Mouse (Mus musculus) gastrocnemius, postnatal 25 days (tissue): ENCODE measurements around the gene Dpp6. TPM values are rescaled to one million over a fixed set of nuclear protein-coding genes. Genes with fewer than 3 reads are reported as not detected.

ENCODE experiments used
- DNase-seq: peaks from one replicate; pipeline ENCODE4 v3.0.0; 2022
- total RNA-seq, 2 experiments: library from RNA; stranded (reverse); gene quantifications; 1 replicate in 1 of 2; 2 replicates in 1 of 2; pipeline ENCODE4 v1.2.3; 2021

Dpp6 gene
- total RNA-seq, 2 experiments from 2014 or later = 0.41 to 0.54 TPM

- no peak for DNase-seq
These were observed 386.1 kb downstream of the Dpp6 start for GRCm38 (mm10) chr5:27203131-27203530.

- no peak for DNase-seq
These were observed 387.7 kb downstream of the Dpp6 start for GRCm38 (mm10) chr5:27204721-27205120.

- DNase-seq = no peak
These were observed 388.8 kb downstream of the Dpp6 start for GRCm38 (mm10) chr5:27205754-27206153.

- no peak for DNase-seq
These were observed 389.2 kb downstream of the Dpp6 start for GRCm38 (mm10) chr5:27206213-27206612.

GRCm38 (mm10) chr5:27220116-27220515 lies 403.1 kb downstream of the Dpp6 start:
- no peak for DNase-seq

GRCm38 (mm10) chr5:27242078-27242477 lies 425.1 kb downstream of the Dpp6 start:
- DNase-seq = no peak

GRCm38 (mm10) chr5:27243226-27243625 lies 426.2 kb downstream of the Dpp6 start:
- no peak for DNase-seq

- no peak for DNase-seq
These were observed 430.8 kb downstream of the Dpp6 start for GRCm38 (mm10) chr5:27247793-27248192.

GRCm38 (mm10) chr5:27248685-27249084 lies 431.7 kb downstream of the Dpp6 start:
- DNase-seq = no peak

- DNase-seq = no peak
These were observed 432.9 kb downstream of the Dpp6 start for GRCm38 (mm10) chr5:27249951-27250350.

- DNase-seq = no peak
These were observed 433.9 kb downstream of the Dpp6 start for GRCm38 (mm10) chr5:27250906-27251305.

GRCm38 (mm10) chr5:27251361-27251760 lies 434.4 kb downstream of the Dpp6 start:
- no peak for DNase-seq

GRCm38 (mm10) chr5:27255247-27255646 lies 438.2 kb downstream of the Dpp6 start:
- DNase-seq = no peak

GRCm38 (mm10) chr5:27258636-27259035 lies 441.6 kb downstream of the Dpp6 start:
- DNase-seq = no peak

GRCm38 (mm10) chr5:27261746-27262727 lies 445.0 kb downstream of the Dpp6 start:
- no peak for DNase-seq

GRCm38 (mm10) chr5:27262751-27263150 lies 445.7 kb downstream of the Dpp6 start:
- no peak for DNase-seq

GRCm38 (mm10) chr5:27265281-27265680 lies 448.3 kb downstream of the Dpp6 start:
- no peak for DNase-seq

- DNase-seq = no peak
These were observed 454.3 kb downstream of the Dpp6 start for GRCm38 (mm10) chr5:27271336-27271735.

GRCm38 (mm10) chr5:27274781-27275395 lies 457.9 kb downstream of the Dpp6 start:
- DNase-seq = no peak

- no peak for DNase-seq
These were observed 458.9 kb downstream of the Dpp6 start for GRCm38 (mm10) chr5:27275871-27276270.

GRCm38 (mm10) chr5:27278120-27278645 lies 461.2 kb downstream of the Dpp6 start:
- DNase-seq = no peak

- no peak for DNase-seq
These were observed 469.9 kb downstream of the Dpp6 start for GRCm38 (mm10) chr5:27286876-27287275.

- no peak for DNase-seq
These were observed 474.4 kb downstream of the Dpp6 start for GRCm38 (mm10) chr5:27291378-27291777.
